Mouse (Mus musculus) forebrain, embryonic 13.5 days (tissue): ENCODE data around the gene Ankrd52. TPM values are rescaled to one million over a fixed set of nuclear protein-coding genes. Genes with fewer than 3 reads are reported as not detected.

Experiments
- ATAC-seq: fragments of 200-750 bp; cut with Nextera tagmentation; 2 replicates; pipeline ENCODE4 v1.8.0; 2017
- H3K27ac ChIP-seq: fragments of 300-500 bp; sonication (generic); 2 replicates; pipeline ENCODE4 v1.5.1; 2015; ENCODE audit warnings: inconsistent platforms, mild to moderate bottlenecking, moderate library complexity
- H3K27me3 ChIP-seq: fragments of 300-500 bp; sonication (generic); 2 replicates; pipeline ENCODE4 v1.6.1; 2015; ENCODE audit warnings: mild to moderate bottlenecking, inconsistent platforms
- H3K36me3 ChIP-seq: fragments of 300-500 bp; sonication (generic); 2 replicates; pipeline ENCODE4 v1.6.1; 2015; ENCODE audit warnings: mild to moderate bottlenecking, inconsistent platforms; ENCODE audit not compliant: poor library complexity, severe bottlenecking
- H3K4me1 ChIP-seq: fragments of 300-500 bp; sonication (generic); 2 replicates; pipeline ENCODE4 v1.6.1; 2015; ENCODE audit warnings: inconsistent platforms
- H3K4me2 ChIP-seq: fragments of 300-500 bp; sonication (generic); 2 replicates; pipeline ENCODE4 v1.6.1; 2015; ENCODE audit warnings: inconsistent platforms, mild to moderate bottlenecking, moderate library complexity
- H3K4me3 ChIP-seq: fragments of 300-500 bp; sonication (generic); 2 replicates; pipeline ENCODE4 v1.5.1; 2015; ENCODE audit warnings: mild to moderate bottlenecking, inconsistent platforms
- H3K9ac ChIP-seq: fragments of 300-500 bp; sonication (generic); 2 replicates; pipeline ENCODE4 v1.6.1; 2015; ENCODE audit warnings: mild to moderate bottlenecking, inconsistent platforms
- H3K9me3 ChIP-seq: fragments of 300-500 bp; sonication (generic); replicated peaks from 2 replicates; pipeline ENCODE4 v1.6.1; 2016; ENCODE audit warnings: inconsistent platforms
- WGBS: fragments of 180-500 bp; shearing (Covaris S2); methylation state at CpG from one replicate; pipeline ENCODE4 v1.1.7; 2015; 5-methylcytosine and 5-hydroxymethylcytosine counted together
- polyA plus RNA-seq: library from polyadenylated mRNA; unstranded; fragments of >200 nt; fragmentation: Nextera tagmentation; extraction: Ambion mirVana; gene quantifications from 2 replicates; pipeline ENCODE4 v1.2.1, GENCODE M21; 2015

Ankrd52 gene
- polyA plus RNA-seq, 1 experiment from 2014 or later: 12.0 TPM

GRCm38 (mm10) chr10:128389570-128389969, 12.7 kb downstream of the Ankrd52 start:
- H3K36me3 ChIP-seq: peaks cover 100% of the 10 kb centered on the region
- H3K4me1 ChIP-seq: peaks cover 8% of the 10 kb centered on the region
- 88% methylated on average over 6 of the region's 6 CpGs for WGBS
- no peak overlapping the region for H3K4me2 ChIP-seq
- no peaks in the 10 kb centered on the region for H3K9me3 ChIP-seq
- no peak overlapping the region for H3K4me3 ChIP-seq
- no peaks in the 10 kb centered on the region for H3K27me3 ChIP-seq
- H3K27ac ChIP-seq: no peak overlapping the region; the same call in 1 of the 2 replicates
- H3K9ac ChIP-seq: no peak overlapping the region; the same call in 1 of the 2 replicates
- no peak for ATAC-seq

GRCm38 (mm10) chr10:128390366-128390765, 13.5 kb downstream of the Ankrd52 start:
- Histone ChIP-seq H3K4me1 (peaks cover 8% of the 10 kb centered on the region), H3K36me3 (peaks cover 100% of the 10 kb centered on the region), H3K27ac (no peak overlapping the region), H3K9me3 (no peaks in the 10 kb centered on the region), H3K4me3 (no peak overlapping the region), H3K27me3 (no peaks in the 10 kb centered on the region), H3K4me2 (no peak overlapping the region), H3K9ac (no peak overlapping the region)
- ATAC-seq: no peak
- WGBS: 91% methylated on average over 12 of the region's 12 CpGs

GRCm38 (mm10) chr10:128391850-128392249, 14.9 kb downstream of the Ankrd52 start:
- no peaks in the 10 kb centered on the region for H3K9me3 ChIP-seq
- H3K27ac ChIP-seq: no peak overlapping the region
- 78% methylated on average over 6 of the region's 6 CpGs for WGBS
- H3K4me2 ChIP-seq: no peak overlapping the region
- H3K36me3 ChIP-seq: peaks cover 100% of the 10 kb centered on the region
- no peak overlapping the region for H3K4me3 ChIP-seq
- H3K9ac ChIP-seq: no peak overlapping the region
- no peaks in the 10 kb centered on the region for H3K27me3 ChIP-seq
- no peak for ATAC-seq
- peaks cover 9% of the 10 kb centered on the region for H3K4me1 ChIP-seq

GRCm38 (mm10) chr10:128396017-128396673, 19.2 kb downstream of the Ankrd52 start:
- Histone ChIP-seq H3K4me1 (peaks cover 16% of the 10 kb centered on the region), H3K9me3 (no peaks in the 10 kb centered on the region), H3K4me3 (no peak overlapping the region), H3K27ac (no peak overlapping the region), H3K36me3 (peaks cover 68% of the 10 kb centered on the region), H3K9ac (no peak overlapping the region), H3K4me2 (no peak overlapping the region), H3K27me3 (no peaks in the 10 kb centered on the region)
- 73% methylated on average over 11 of the region's 11 CpGs for WGBS
- no peak for ATAC-seq

GRCm38 (mm10) chr10:128396716-128397264, 19.9 kb downstream of the Ankrd52 start:
- H3K36me3 ChIP-seq: peaks cover 67% of the 10 kb centered on the region
- H3K4me1 ChIP-seq: peaks cover 16% of the 10 kb centered on the region
- H3K9me3 ChIP-seq: no peaks in the 10 kb centered on the region
- no peak overlapping the region for H3K9ac ChIP-seq
- no peak overlapping the region for H3K4me3 ChIP-seq
- H3K27me3 ChIP-seq: no peaks in the 10 kb centered on the region
- no peak for ATAC-seq
- whole genome bisulfite sequencing: 74% methylated on average over 10 of the region's 10 CpGs
- H3K4me2 ChIP-seq: no peak overlapping the region
- no peak overlapping the region for H3K27ac ChIP-seq

GRCm38 (mm10) chr10:128397466-128397865, 20.6 kb downstream of the Ankrd52 start:
- peaks cover 16% of the 10 kb centered on the region for H3K4me1 ChIP-seq
- no peak overlapping the region for H3K4me3 ChIP-seq
- 0 out of 2 replicates have a peak overlapping the region, but pooled peaks have one; percentile 19 for H3K27ac ChIP-seq
- peaks cover 62% of the 10 kb centered on the region for H3K36me3 ChIP-seq
- ATAC-seq: 0 out of 2 replicates have a peak, but pooled peaks have one; percentile 7
- no peak overlapping the region for H3K4me2 ChIP-seq
- H3K9me3 ChIP-seq: no peaks in the 10 kb centered on the region
- no peaks in the 10 kb centered on the region for H3K27me3 ChIP-seq
- H3K9ac ChIP-seq: peak overlapping the region; percentile 8; the same call in 1 of the 2 replicates
- WGBS: 71% methylated on average over 7 of the region's 7 CpGs

GRCm38 (mm10) chr10:128400338-128400737, 23.4 kb downstream of the Ankrd52 start:
- WGBS: 33% methylated on average over 5 of the region's 5 CpGs
- Histone ChIP-seq H3K9ac (no peak overlapping the region), H3K9me3 (no peaks in the 10 kb centered on the region), H3K27me3 (no peaks in the 10 kb centered on the region), H3K4me2 (no peak overlapping the region), H3K27ac (no peak overlapping the region), H3K4me3 (no peak overlapping the region), H3K36me3 (peaks cover 39% of the 10 kb centered on the region), H3K4me1 (peaks cover 8% of the 10 kb centered on the region; the same call in 1 of the 2 replicates)
- no peak for ATAC-seq

GRCm38 (mm10) chr10:128401056-128401455, 24.1 kb downstream of the Ankrd52 start, which contains the start of gene Slc39a5:
Gene Slc39a5 (minus strand): TSS chr10:128401229.
- no peak for ATAC-seq
- Histone ChIP-seq H3K4me3 (no peak within 1 kb of the TSS), H3K27me3 (no peaks in the 10 kb centered on the region), H3K4me1 (peaks cover 8% of the 10 kb centered on the region; the same call in 1 of the 2 replicates), H3K4me2 (no peak within 1 kb of the TSS), H3K9ac (peak within 1 kb of the TSS; percentile 12; the same call in 1 of the 2 replicates), H3K36me3 (peaks cover 39% of the 10 kb centered on the region), H3K27ac (no peak within 1 kb of the TSS), H3K9me3 (no peaks in the 10 kb centered on the region)
- 22% methylated on average over 2 of the region's 2 CpGs for WGBS

- H3K4me3 ChIP-seq: no peak overlapping the region
- H3K9ac ChIP-seq: peak overlapping the region; percentile 12; the same call in 1 of the 2 replicates
- H3K27me3 ChIP-seq: no peaks in the 10 kb centered on the region
- peaks cover 39% of the 10 kb centered on the region for H3K36me3 ChIP-seq
- H3K4me1 ChIP-seq: peaks cover 8% of the 10 kb centered on the region; the same call in 1 of the 2 replicates
- H3K27ac ChIP-seq: no peak overlapping the region
- no peaks in the 10 kb centered on the region for H3K9me3 ChIP-seq
- no peak overlapping the region for H3K4me2 ChIP-seq
- ATAC-seq: no peak
- WGBS: 80% methylated on average over 9 of the region's 9 CpGs
These were observed 24.7 kb downstream of the Ankrd52 start for GRCm38 (mm10) chr10:128401638-128402037.

GRCm38 (mm10) chr10:128403931-128404330, 27.0 kb downstream of the Ankrd52 start:
- no peak overlapping the region for H3K27ac ChIP-seq
- no peak overlapping the region for H3K4me2 ChIP-seq
- no peak overlapping the region for H3K9ac ChIP-seq
- peaks cover 12% of the 10 kb centered on the region for H3K4me1 ChIP-seq
- no peak overlapping the region for H3K4me3 ChIP-seq
- WGBS: 89% methylated on average over 7 of the region's 7 CpGs
- no peaks in the 10 kb centered on the region for H3K9me3 ChIP-seq
- H3K36me3 ChIP-seq: peaks cover 35% of the 10 kb centered on the region
- H3K27me3 ChIP-seq: no peaks in the 10 kb centered on the region
- ATAC-seq: no peak

- peak; percentile 16; the same call in 1 of the 2 replicates for ATAC-seq
These were observed 31.9 kb downstream of the Ankrd52 start for GRCm38 (mm10) chr10:128408591-128409535.

More at GRCm38 (mm10) chr10:128408591-128409535, 31.9 kb downstream of the Ankrd52 start:
- no peaks in the 10 kb centered on the region for H3K27me3 ChIP-seq
- H3K4me3 ChIP-seq: peak overlapping the region; percentile 91
- H3K4me1 ChIP-seq: peaks cover 43% of the 10 kb centered on the region
- 17% methylated on average over 35 of the region's 35 CpGs for WGBS
- H3K4me2 ChIP-seq: peak overlapping the region; percentile 97
- H3K9me3 ChIP-seq: no peaks in the 10 kb centered on the region
- peak overlapping the region; percentile 94 for H3K27ac ChIP-seq
- H3K36me3 ChIP-seq: peaks cover 22% of the 10 kb centered on the region
- H3K9ac ChIP-seq: peak overlapping the region; percentile 78
